Mouse (Mus musculus): ENCODE measurements around the gene Mipep.

DNA sequence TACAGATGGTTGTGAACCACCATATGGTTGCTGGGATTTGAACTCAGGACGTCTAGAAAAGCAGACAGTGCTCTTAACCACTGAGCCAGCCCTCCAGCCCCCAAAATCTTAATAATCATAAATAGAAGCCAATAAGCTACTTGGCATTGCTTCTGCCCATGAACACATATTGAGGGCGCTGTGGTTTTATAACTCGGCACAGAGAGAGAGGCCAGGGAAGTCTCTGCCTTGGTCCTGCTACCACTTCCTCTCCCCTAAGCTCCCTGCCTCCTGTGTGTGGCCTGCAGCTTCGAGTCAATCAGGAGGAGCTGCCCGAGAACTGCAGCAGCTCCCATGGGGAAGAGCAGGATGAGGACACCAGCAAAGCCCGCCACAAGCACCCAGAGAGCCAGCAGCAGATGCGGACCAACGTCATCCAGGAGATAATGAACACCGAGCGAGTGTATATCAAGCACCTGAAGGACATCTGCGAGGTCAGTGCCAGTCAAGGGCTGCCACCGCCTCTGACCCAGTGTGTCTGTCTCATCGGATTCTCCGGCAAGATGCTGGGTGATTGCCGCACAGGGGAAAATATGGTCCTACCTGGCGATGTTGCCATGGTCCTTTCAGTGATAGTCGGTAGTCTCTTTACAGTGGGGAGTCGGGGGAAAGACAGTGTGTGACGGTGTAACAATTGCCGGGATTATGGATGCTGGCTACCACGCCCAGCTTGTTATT lies 37.1 kb upstream of the Mipep start:
- TF ChIP-seq CTCF (conservative IDR thresholded peaks at IDR 0.05; ENCODE audit: insufficient read depth, insufficient read length, low read depth, low read length) (no peak), POLR2A (IDR thresholded peaks at IDR 0.05; ENCODE audit: low read depth, low read length) (no peak)

Measured in kidney, adult 2 months (tissue).